Mouse (Mus musculus): ENCODE data around the gene Nkg7. TPM values are rescaled to one million over a fixed set of nuclear protein-coding genes. Genes with fewer than 3 reads are reported as not detected.

Nkg7 gene
- not detected for polyA plus RNA-seq (2014; fragmentation: Illumina TruSeq; extraction: RNeasy Lipid Tissue Mini Kit (QIAGEN cat#74804); ENCODE audit: low read depth, low replicate concordance)

DNA sequence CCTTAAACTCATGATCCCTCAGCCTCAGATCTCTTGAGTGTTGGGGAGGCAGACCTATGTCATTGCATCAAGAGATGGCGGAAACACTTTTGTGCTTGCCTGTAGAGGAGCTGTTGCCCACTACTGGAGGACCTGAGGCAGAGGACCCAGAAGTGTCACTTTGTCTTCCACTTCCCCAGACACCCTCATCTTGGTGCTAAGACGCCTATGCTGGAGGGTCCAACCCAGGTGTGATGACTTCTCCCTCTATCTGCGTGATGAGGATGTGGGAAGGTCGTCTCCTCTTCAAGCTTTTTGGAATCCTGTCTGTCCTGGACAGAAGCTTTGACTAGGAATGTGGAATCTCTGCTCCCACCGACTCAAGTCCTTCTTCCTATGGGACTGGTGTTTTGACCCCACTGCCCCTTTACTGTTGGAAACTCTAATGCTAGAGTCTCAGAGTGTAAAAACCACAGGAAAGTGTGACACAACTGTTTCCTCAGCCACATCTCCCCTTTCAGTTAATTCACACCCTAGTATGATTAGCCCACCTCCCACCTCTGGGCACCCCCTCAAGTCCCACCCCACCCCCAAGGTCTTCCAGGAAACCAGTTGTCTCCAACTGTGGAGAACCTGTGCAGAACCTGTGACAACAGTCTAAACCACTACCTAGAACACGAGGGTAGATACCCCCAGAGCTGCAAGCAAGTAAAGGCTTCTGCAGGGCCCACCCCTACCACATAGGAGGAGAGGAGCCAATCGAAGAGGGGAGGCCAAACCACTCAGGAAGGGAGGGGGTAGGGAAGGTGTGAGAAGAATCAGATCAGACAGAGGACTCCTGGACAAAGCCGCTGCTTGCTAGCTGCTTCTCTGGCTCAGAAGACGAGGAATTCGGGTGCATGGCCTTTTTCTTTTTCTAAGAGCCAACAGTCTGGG lies at the start of gene Nkg7:
Gene Nkg7, plus strand, starts transcription at position 733 of the 915 bp plus-strand sequence.

DNA sequence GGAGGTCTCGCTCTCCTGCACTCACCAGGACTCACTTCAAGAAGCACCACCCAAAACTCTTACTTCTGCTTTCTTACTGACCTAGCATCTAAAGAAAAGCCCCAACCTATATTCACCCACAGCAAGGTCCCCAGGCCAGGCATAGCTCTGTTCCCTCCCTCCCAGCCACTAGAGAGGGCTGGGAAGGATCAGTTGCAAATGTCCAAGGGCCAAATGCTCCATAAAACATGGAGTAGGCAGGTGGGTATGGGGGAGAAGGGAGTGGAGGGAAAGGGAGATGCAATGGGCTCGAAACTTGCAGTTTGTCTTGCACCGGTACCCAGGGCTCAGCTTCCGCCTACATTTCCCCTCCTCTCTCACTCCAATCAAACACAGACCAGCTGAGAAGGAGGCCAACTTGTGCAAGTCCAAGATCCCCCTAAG lies 28.7 kb upstream of the Nkg7 start, which contains the start of gene Siglecg:
Gene Siglecg, plus strand, starts transcription at position 74 of the 423 bp plus-strand sequence.

DNA sequence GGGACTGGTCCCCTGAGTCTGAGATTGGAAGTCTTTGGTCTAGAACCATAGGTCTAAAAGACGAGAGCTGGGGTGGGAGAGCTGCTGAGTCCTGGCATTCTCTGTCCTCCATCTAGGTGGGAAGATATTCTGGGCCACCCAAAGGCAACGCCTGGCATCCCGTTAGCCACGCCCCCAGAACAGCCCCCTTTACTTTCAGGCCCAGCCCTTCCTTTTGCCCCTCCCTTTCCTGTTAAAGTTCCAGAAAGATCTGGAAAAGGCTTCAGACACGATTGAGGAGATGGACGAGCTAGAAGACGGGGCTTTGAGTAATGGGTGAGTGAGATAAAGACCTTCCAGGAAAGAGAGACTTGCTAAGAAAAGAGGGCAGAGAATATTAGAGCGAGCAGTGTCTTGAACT lies 9.5 kb upstream of the Nkg7 start, which contains the start of gene Lim2:
Gene Lim2, plus strand, starts transcription at position 265 of the 400 bp plus-strand sequence.

GRCm38 (mm10) chr7:43440482-43440881 lies 3.6 kb downstream of the Nkg7 start, which contains the start of gene Cldnd2:
Gene Cldnd2, plus strand, starts transcription at chr7:43440782.

GRCm38 (mm10) chr7:43443917-43444293 lies 7.0 kb downstream of the Nkg7 start, which contains the start of the genes Etfb and Gm45233:
Gene Etfb, plus strand, starts transcription at chr7:43444083.
Gene Gm45233, plus strand, starts transcription at chr7:43444128.

DNA sequence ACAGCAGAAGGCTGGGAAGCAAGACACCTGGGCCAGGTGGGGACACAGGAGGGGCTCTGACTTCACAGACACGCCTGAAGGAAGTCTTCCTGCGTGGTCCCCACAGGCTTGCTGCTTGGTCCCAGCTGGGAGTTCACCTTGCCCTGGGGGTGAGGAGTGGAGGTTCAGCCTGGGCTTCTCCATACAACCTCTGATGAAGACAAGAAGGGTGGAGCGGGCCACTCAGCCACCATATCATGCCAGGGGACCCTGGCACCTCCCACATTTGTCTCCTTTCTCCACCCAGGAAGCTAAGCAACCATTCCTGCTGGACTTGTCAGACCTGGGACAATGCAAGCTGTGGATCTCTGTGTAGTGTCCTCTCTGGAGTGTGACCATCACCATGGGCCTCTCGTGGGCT lies 26.0 kb downstream of the Nkg7 start, which contains the start of gene Vsig10l:
Gene Vsig10l, plus strand, starts transcription at position 301 of the 400 bp plus-strand sequence.

Other genes starting within 250 kb of the Nkg7 start
- gene Zfp715, start 123.8 kb upstream of the Nkg7 start, polyA plus RNA-seq (2014; fragmentation: Illumina TruSeq; extraction: RNeasy Lipid Tissue Mini Kit (QIAGEN cat#74804); ENCODE audit: low read depth, low replicate concordance): 21.3 TPM
- not detected for gene Siglecf, start 85.7 kb upstream of the Nkg7 start, polyA plus RNA-seq (2014; fragmentation: Illumina TruSeq; extraction: RNeasy Lipid Tissue Mini Kit (QIAGEN cat#74804); ENCODE audit: low read depth, low replicate concordance)
- gene Siglecg, start 28.9 kb upstream of the Nkg7 start, polyA plus RNA-seq (2014; fragmentation: Illumina TruSeq; extraction: RNeasy Lipid Tissue Mini Kit (QIAGEN cat#74804); ENCODE audit: low read depth, low replicate concordance): not detected
- not detected for gene Lim2, start 9.4 kb upstream of the Nkg7 start, polyA plus RNA-seq (2014; fragmentation: Illumina TruSeq; extraction: RNeasy Lipid Tissue Mini Kit (QIAGEN cat#74804); ENCODE audit: low read depth, low replicate concordance)
- not detected for gene Cldnd2, start 3.7 kb downstream of the Nkg7 start, polyA plus RNA-seq (2014; fragmentation: Illumina TruSeq; extraction: RNeasy Lipid Tissue Mini Kit (QIAGEN cat#74804); ENCODE audit: low read depth, low replicate concordance)
- gene Etfb, start 7.0 kb downstream of the Nkg7 start, polyA plus RNA-seq (2014; fragmentation: Illumina TruSeq; extraction: RNeasy Lipid Tissue Mini Kit (QIAGEN cat#74804); ENCODE audit: low read depth, low replicate concordance): 62.5 TPM
- gene Gm45233, start 7.1 kb downstream of the Nkg7 start, polyA plus RNA-seq (2014; fragmentation: Illumina TruSeq; extraction: RNeasy Lipid Tissue Mini Kit (QIAGEN cat#74804); ENCODE audit: low read depth, low replicate concordance): not detected
- 0.32 TPM for gene Vsig10l, start 26.1 kb downstream of the Nkg7 start, polyA plus RNA-seq (2014; fragmentation: Illumina TruSeq; extraction: RNeasy Lipid Tissue Mini Kit (QIAGEN cat#74804); ENCODE audit: low read depth, low replicate concordance)
- gene Iglon5, start 53.0 kb downstream of the Nkg7 start, polyA plus RNA-seq (2014; fragmentation: Illumina TruSeq; extraction: RNeasy Lipid Tissue Mini Kit (QIAGEN cat#74804); ENCODE audit: low read depth, low replicate concordance): not detected
- not detected for gene 4931406B18Rik, start 68.9 kb downstream of the Nkg7 start, polyA plus RNA-seq (2014; fragmentation: Illumina TruSeq; extraction: RNeasy Lipid Tissue Mini Kit (QIAGEN cat#74804); ENCODE audit: low read depth, low replicate concordance)
- gene Cd33, start 107.4 kb downstream of the Nkg7 start, polyA plus RNA-seq (2014; fragmentation: Illumina TruSeq; extraction: RNeasy Lipid Tissue Mini Kit (QIAGEN cat#74804); ENCODE audit: low read depth, low replicate concordance): 1.1 TPM
- gene Zfp658, start 125.2 kb downstream of the Nkg7 start, polyA plus RNA-seq (2014; fragmentation: Illumina TruSeq; extraction: RNeasy Lipid Tissue Mini Kit (QIAGEN cat#74804); ENCODE audit: low read depth, low replicate concordance): 0.66 TPM
- gene Zfp719, start 142.5 kb downstream of the Nkg7 start, polyA plus RNA-seq (2014; fragmentation: Illumina TruSeq; extraction: RNeasy Lipid Tissue Mini Kit (QIAGEN cat#74804); ENCODE audit: low read depth, low replicate concordance): 4.6 TPM
- not detected for gene Zfp819, start 170.1 kb downstream of the Nkg7 start, polyA plus RNA-seq (2014; fragmentation: Illumina TruSeq; extraction: RNeasy Lipid Tissue Mini Kit (QIAGEN cat#74804); ENCODE audit: low read depth, low replicate concordance)
- gene Ceacam18, start 197.6 kb downstream of the Nkg7 start, polyA plus RNA-seq (2014; fragmentation: Illumina TruSeq; extraction: RNeasy Lipid Tissue Mini Kit (QIAGEN cat#74804); ENCODE audit: low read depth, low replicate concordance): not detected
- gene Siglece, start 223.1 kb downstream of the Nkg7 start, polyA plus RNA-seq (2014; fragmentation: Illumina TruSeq; extraction: RNeasy Lipid Tissue Mini Kit (QIAGEN cat#74804); ENCODE audit: low read depth, low replicate concordance): 1.3 TPM
- 1.0 TPM for gene Ctu1, start 234.9 kb downstream of the Nkg7 start, polyA plus RNA-seq (2014; fragmentation: Illumina TruSeq; extraction: RNeasy Lipid Tissue Mini Kit (QIAGEN cat#74804); ENCODE audit: low read depth, low replicate concordance)